Mouse (Mus musculus) forebrain, embryonic 14.5 days (tissue): ENCODE measurements around the gene Ube2ql1. TPM values are rescaled to one million over a fixed set of nuclear protein-coding genes. Genes with fewer than 3 reads are reported as not detected.

ENCODE experiments used
- ATAC-seq: fragments of 200-750 bp; cut with Nextera tagmentation; 2 replicates; pipeline ENCODE4 v1.8.0; 2017; ENCODE audit warnings: mild to moderate bottlenecking, moderate library complexity
- DNase-seq: peaks from one replicate; pipeline ENCODE4 v3.0.0-alpha.2; 2015; ENCODE audit warnings: low spot score
- H3K27ac ChIP-seq: fragments of 300-500 bp; sonication (generic); 2 replicates; pipeline ENCODE4 v1.5.1; 2014; ENCODE audit warnings: low read depth, mild to moderate bottlenecking, control low read depth, low read length, moderate library complexity
- H3K27me3 ChIP-seq: fragments of 300-500 bp; sonication (generic); replicated peaks from 2 replicates; pipeline ENCODE4 v1.6.1; 2014; ENCODE audit warnings: low read length, control low read depth, mixed read lengths; ENCODE audit not compliant: control insufficient read depth, insufficient read depth
- H3K36me3 ChIP-seq: fragments of 300-500 bp; sonication (generic); 2 replicates; pipeline ENCODE4 v1.6.1; 2014; ENCODE audit warnings: low read length, control low read depth; ENCODE audit not compliant: control insufficient read depth, insufficient read depth
- H3K4me1 ChIP-seq: fragments of 300-500 bp; sonication (generic); 2 replicates; pipeline ENCODE4 v1.6.1; 2014; ENCODE audit warnings: antibody characterized with exemption, low read length, control low read depth; ENCODE audit not compliant: control insufficient read depth, insufficient read depth
- H3K4me2 ChIP-seq: fragments of 300-500 bp; sonication (generic); 2 replicates; pipeline ENCODE4 v1.6.1; 2014; ENCODE audit warnings: mild to moderate bottlenecking, control low read depth, low read length
- H3K4me3 ChIP-seq: fragments of 300-500 bp; sonication (generic); 2 replicates; pipeline ENCODE4 v1.5.1; 2014; ENCODE audit warnings: low read depth, low read length, control low read depth
- H3K9ac ChIP-seq: fragments of 300-500 bp; sonication (generic); 2 replicates; pipeline ENCODE4 v1.6.1; 2014; ENCODE audit warnings: mild to moderate bottlenecking, low read length, control low read depth, moderate library complexity
- H3K9me3 ChIP-seq: fragments of 300-500 bp; sonication (generic); replicated peaks from 2 replicates; pipeline ENCODE4 v1.6.1; 2016; ENCODE audit warnings: low read length, control low read depth, mixed read lengths; ENCODE audit not compliant: control insufficient read depth
- WGBS: fragments of 180-500 bp; shearing (Covaris S2); extraction: QIAGEN DNeasy Blood & Tissue Kit; methylation state at CpG from one replicate; pipeline ENCODE4 v1.1.7; 2014; 5-methylcytosine and 5-hydroxymethylcytosine counted together
- polyA plus RNA-seq: library from polyadenylated mRNA; unstranded; fragments of >200 nt; fragmentation: Nextera tagmentation; extraction: Ambion mirVana; gene quantifications from 2 replicates; pipeline ENCODE4 v1.2.1, GENCODE M21; 2014

The Ube2ql1 gene
- polyA plus RNA-seq, 1 experiment from 2014 or later = 31.7 TPM

DNA sequence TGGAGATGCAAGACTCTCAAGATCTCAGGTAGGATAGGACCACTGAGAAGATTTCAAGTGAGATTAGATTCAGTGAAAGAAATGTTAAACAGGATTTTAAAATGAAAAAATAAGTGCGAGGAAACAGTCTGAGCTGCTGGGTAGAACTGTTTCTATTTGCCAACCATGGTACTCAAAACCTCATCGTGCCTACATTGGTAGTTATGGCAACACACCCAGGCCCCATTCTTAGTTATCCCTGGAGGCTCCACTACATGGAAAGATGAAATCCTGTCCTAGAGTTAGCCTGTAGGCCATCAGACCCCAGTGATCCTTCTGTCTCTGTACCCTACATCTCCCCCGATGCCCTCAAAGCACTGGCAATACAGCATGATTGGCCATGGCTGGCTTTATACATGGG is 14.3 kb downstream of the Ube2ql1 start:
- Histone ChIP-seq H3K27me3 (no peaks in the 10 kb centered on the region), H3K4me1 (0 out of 2 replicates have a peak, but pooled peaks cover 2% of the 10 kb centered on the region), H3K4me3 (no peak overlapping the region), H3K4me2 (no peak overlapping the region), H3K9me3 (no peaks in the 10 kb centered on the region), H3K27ac (no peak overlapping the region), H3K36me3 (peaks cover 20% of the 10 kb centered on the region; the same call in 1 of the 2 replicates), H3K9ac (no peak overlapping the region)
- ATAC-seq (no peak), DNase-seq (no peak)
- 96% methylated on average over 3 of the region's 3 CpGs for WGBS

GRCm38 (mm10) chr13:69721141-69721540 is 18.5 kb downstream of the Ube2ql1 start:
- H3K4me2 ChIP-seq = no peak overlapping the region
- no peak overlapping the region for H3K27ac ChIP-seq
- H3K27me3 ChIP-seq = no peaks in the 10 kb centered on the region
- ATAC-seq (no peak), DNase-seq (no peak)
- no peak overlapping the region for H3K4me3 ChIP-seq
- no peaks in the 10 kb centered on the region; the same call in 1 of the 2 replicates for H3K36me3 ChIP-seq
- 20% methylated on average over 6 of the region's 6 CpGs for WGBS
- H3K4me1 ChIP-seq = peaks cover 6% of the 10 kb centered on the region; the same call in 1 of the 2 replicates
- no peak overlapping the region for H3K9ac ChIP-seq
- H3K9me3 ChIP-seq = no peaks in the 10 kb centered on the region

DNA sequence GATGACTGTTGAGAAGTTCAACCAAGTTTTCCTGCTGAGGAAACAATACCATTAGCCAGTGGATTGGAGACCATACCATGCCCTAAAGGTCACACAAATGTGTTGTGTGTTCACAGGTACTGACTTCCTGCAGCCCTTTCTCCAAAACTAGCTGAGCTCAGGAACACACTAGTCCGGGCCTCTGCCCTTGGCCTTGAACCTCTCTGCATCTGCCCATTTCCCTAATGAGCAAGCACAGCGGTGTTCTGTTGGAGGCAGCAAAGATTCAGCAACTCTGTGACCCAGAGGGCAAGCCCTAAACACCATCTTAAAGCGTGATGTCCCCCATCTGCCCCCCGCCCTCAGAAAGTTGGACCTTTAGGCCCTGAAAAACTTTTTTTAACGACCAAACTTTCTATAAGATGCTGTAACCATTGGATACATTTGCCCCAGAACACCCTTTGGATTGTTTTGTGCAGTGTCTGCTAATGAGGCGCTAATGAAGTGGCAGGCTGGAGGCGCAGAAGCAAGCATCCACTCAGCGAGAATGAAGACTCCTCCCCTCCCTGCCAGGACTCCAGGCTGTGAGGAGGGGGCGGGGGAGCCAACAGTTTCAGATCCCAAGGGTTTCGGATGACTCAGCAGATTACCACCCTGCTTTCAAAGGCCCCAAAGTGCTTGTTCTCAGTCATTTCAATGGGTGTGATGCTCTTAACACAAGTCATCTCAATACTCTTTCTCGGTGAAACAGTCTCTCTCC is 21.7 kb downstream of the Ube2ql1 start:
- DNase-seq (peak; percentile 83), ATAC-seq (peak; percentile 93)
- Histone ChIP-seq H3K36me3 (no peaks in the 10 kb centered on the region; the same call in 1 of the 2 replicates), H3K4me3 (no peak overlapping the region), H3K27me3 (no peaks in the 10 kb centered on the region), H3K9me3 (no peaks in the 10 kb centered on the region), H3K27ac (no peak overlapping the region), H3K9ac (no peak overlapping the region), H3K4me1 (peaks cover 6% of the 10 kb centered on the region; the same call in 1 of the 2 replicates), H3K4me2 (no peak overlapping the region)
- WGBS = 3% methylated on average over 11 of the region's 11 CpGs

- H3K4me3 ChIP-seq = no peak overlapping the region
- no peak overlapping the region for H3K27ac ChIP-seq
- H3K4me2 ChIP-seq = no peak overlapping the region
- no peak overlapping the region for H3K9ac ChIP-seq
- H3K9me3 ChIP-seq = no peaks in the 10 kb centered on the region
- peaks cover 13% of the 10 kb centered on the region; the same call in 1 of the 2 replicates for H3K36me3 ChIP-seq
- no peak for DNase-seq
- 89% methylated on average over 7 of the region's 7 CpGs for WGBS
- ATAC-seq = no peak
- H3K27me3 ChIP-seq = no peaks in the 10 kb centered on the region
- no peaks in the 10 kb centered on the region for H3K4me1 ChIP-seq
These were observed 31.5 kb downstream of the Ube2ql1 start for GRCm38 (mm10) chr13:69708236-69708635.

DNA sequence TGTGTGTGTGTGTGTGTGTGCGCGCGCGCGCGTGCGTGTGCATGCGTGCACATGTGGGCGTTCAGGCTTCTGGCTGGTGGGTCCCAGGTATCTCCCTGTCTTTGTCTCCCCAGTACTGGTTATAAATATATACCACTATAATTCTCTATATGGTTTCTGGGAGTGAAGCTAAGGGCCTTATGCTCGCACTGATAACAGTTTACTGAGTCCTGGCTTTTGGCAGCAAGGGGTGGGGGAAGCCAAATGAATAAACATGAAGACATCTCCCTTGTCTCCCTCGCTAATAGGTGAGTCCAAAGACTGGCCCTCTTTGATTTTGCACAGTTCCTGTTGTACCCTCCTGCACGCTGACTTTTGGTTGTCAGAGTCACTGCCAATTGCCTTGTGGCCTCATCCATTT is 32.2 kb downstream of the Ube2ql1 start:
- no peak overlapping the region for H3K9ac ChIP-seq
- ATAC-seq (no peak), DNase-seq (no peak)
- no peak overlapping the region for H3K27ac ChIP-seq
- H3K36me3 ChIP-seq = peaks cover 19% of the 10 kb centered on the region; the same call in 1 of the 2 replicates
- no peak overlapping the region for H3K4me3 ChIP-seq
- H3K27me3 ChIP-seq = no peaks in the 10 kb centered on the region
- H3K9me3 ChIP-seq = no peaks in the 10 kb centered on the region
- no peak overlapping the region for H3K4me2 ChIP-seq
- H3K4me1 ChIP-seq = no peaks in the 10 kb centered on the region
- 96% methylated on average over 12 of the region's 12 CpGs for WGBS

GRCm38 (mm10) chr13:69706919-69707318 is 32.8 kb downstream of the Ube2ql1 start:
- Histone ChIP-seq H3K4me1 (no peaks in the 10 kb centered on the region), H3K36me3 (peaks cover 19% of the 10 kb centered on the region; the same call in 1 of the 2 replicates), H3K27ac (no peak overlapping the region), H3K4me3 (no peak overlapping the region), H3K9me3 (no peaks in the 10 kb centered on the region), H3K27me3 (no peaks in the 10 kb centered on the region), H3K4me2 (no peak overlapping the region), H3K9ac (no peak overlapping the region)
- DNase-seq (no peak), ATAC-seq (no peak)
- WGBS = 72% methylated on average over 2 of the region's 2 CpGs

GRCm38 (mm10) chr13:69703505-69703904 is 36.2 kb downstream of the Ube2ql1 start:
- ATAC-seq (no peak), DNase-seq (no peak)
- no peak overlapping the region for H3K9ac ChIP-seq
- no peak overlapping the region for H3K4me3 ChIP-seq
- H3K27me3 ChIP-seq = no peaks in the 10 kb centered on the region
- H3K27ac ChIP-seq = no peak overlapping the region
- no peaks in the 10 kb centered on the region for H3K9me3 ChIP-seq
- WGBS = 15% methylated on average over 11 of the region's 11 CpGs
- no peaks in the 10 kb centered on the region for H3K4me1 ChIP-seq
- no peak overlapping the region for H3K4me2 ChIP-seq
- H3K36me3 ChIP-seq = peaks cover 19% of the 10 kb centered on the region; the same call in 1 of the 2 replicates

DNA sequence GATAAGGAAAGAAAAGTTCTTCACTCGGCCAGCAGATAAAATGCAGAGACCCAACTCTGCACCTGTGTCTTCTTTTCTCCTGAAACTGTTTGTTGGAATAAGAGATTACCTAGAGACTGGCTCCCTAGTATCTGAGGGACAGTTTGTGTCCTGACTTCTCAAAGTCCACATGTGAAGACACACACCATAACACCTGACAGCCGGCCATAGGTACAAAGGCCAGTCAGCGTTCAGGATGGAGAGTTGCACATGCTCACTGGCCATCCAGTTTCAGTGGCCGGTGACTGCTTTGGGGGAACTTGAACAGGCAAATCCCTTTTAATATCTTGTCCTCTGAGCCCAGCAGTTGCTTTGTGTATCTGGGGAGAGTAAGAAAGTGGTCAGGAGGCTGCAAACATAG is 38.3 kb downstream of the Ube2ql1 start:
- no peak overlapping the region for H3K4me3 ChIP-seq
- WGBS = 81% methylated on average over 4 of the region's 4 CpGs
- no peaks in the 10 kb centered on the region for H3K27me3 ChIP-seq
- DNase-seq = no peak
- H3K27ac ChIP-seq = no peak overlapping the region
- no peak overlapping the region for H3K9ac ChIP-seq
- H3K4me1 ChIP-seq = peaks cover 2% of the 10 kb centered on the region; the same call in 1 of the 2 replicates
- H3K4me2 ChIP-seq = no peak overlapping the region
- peaks cover 15% of the 10 kb centered on the region; the same call in 1 of the 2 replicates for H3K36me3 ChIP-seq
- no peaks in the 10 kb centered on the region for H3K9me3 ChIP-seq
- ATAC-seq = no peak

GRCm38 (mm10) chr13:69700827-69701226 is 38.9 kb downstream of the Ube2ql1 start:
- no peak for DNase-seq
- H3K9ac ChIP-seq = no peak overlapping the region
- H3K4me2 ChIP-seq = no peak overlapping the region
- no peak for ATAC-seq
- peaks cover 3% of the 10 kb centered on the region; the same call in 1 of the 2 replicates for H3K4me1 ChIP-seq
- H3K4me3 ChIP-seq = no peak overlapping the region
- 48% methylated on average over 1 of the region's 1 CpGs for WGBS
- H3K27me3 ChIP-seq = no peaks in the 10 kb centered on the region
- no peak overlapping the region for H3K27ac ChIP-seq
- H3K9me3 ChIP-seq = no peaks in the 10 kb centered on the region
- H3K36me3 ChIP-seq = peaks cover 15% of the 10 kb centered on the region; the same call in 1 of the 2 replicates
